Mouse (Mus musculus): ENCODE measurements around the gene Chrnb1.

- TF ChIP-seq EP300 (IDR thresholded peaks at IDR 0.05; ENCODE audit: insufficient read depth, low read depth, low read length) (no peak), POLR2A (IDR thresholded peaks at IDR 0.05; ENCODE audit: insufficient read depth, low read depth, low read length) (peak; percentile 43; the same call in 1 of the 2 replicates)
These were observed 28.2 kb downstream of the Chrnb1 start for GRCm38 (mm10) chr11:69767625-69767909.
